Mouse (Mus musculus) cerebral cortex, adult 2 months (tissue): ENCODE results near the gene Klf5.

ENCODE experiments used
- WGBS: fragments of 180-500 bp; shearing (Covaris S2); methylation state at CpG from one replicate; pipeline ENCODE4 v1.1.7; 2018; 5-methylcytosine and 5-hydroxymethylcytosine counted together

Gene Klf5

GRCm38 (mm10) chr14:99298385-99299021 lies at the start of gene Klf5:
Gene Klf5 (plus strand): TSS chr14:99298691.
- WGBS = under 1% methylated on average over 65 of the region's 67 CpGs

- 98% methylated on average over 12 of the region's 12 CpGs for WGBS
Measured at GRCm38 (mm10) chr14:99262026-99262425, 36.5 kb upstream of the Klf5 start.

- WGBS = 98% methylated on average over 6 of the region's 6 CpGs
Measured at GRCm38 (mm10) chr14:99263816-99264215, 34.7 kb upstream of the Klf5 start.

GRCm38 (mm10) chr14:99265791-99266190 lies 32.7 kb upstream of the Klf5 start:
- WGBS = 81% methylated on average over 14 of the region's 14 CpGs

GRCm38 (mm10) chr14:99266749-99267148 lies 31.7 kb upstream of the Klf5 start:
- 72% methylated on average over 5 of the region's 5 CpGs for WGBS

GRCm38 (mm10) chr14:99274056-99274455 lies 24.4 kb upstream of the Klf5 start:
- WGBS = 71% methylated on average over 2 of the region's 2 CpGs

GRCm38 (mm10) chr14:99275827-99276226 lies 22.7 kb upstream of the Klf5 start:
- WGBS = 74% methylated on average over 4 of the region's 4 CpGs

GRCm38 (mm10) chr14:99278312-99278711 lies 20.2 kb upstream of the Klf5 start:
- 60% methylated on average over 9 of the region's 9 CpGs for WGBS

GRCm38 (mm10) chr14:99278763-99279486 lies 19.6 kb upstream of the Klf5 start:
- 69% methylated on average over 12 of the region's 12 CpGs for WGBS

- 90% methylated on average over 5 of the region's 5 CpGs for WGBS
Measured at GRCm38 (mm10) chr14:99280399-99280798, 18.1 kb upstream of the Klf5 start.

- 90% methylated on average over 5 of the region's 5 CpGs for WGBS
Measured at GRCm38 (mm10) chr14:99280825-99281433, 17.6 kb upstream of the Klf5 start.

- 95% methylated on average over 4 of the region's 4 CpGs for WGBS
Measured at GRCm38 (mm10) chr14:99285486-99285885, 13.0 kb upstream of the Klf5 start.

GRCm38 (mm10) chr14:99292176-99292575 lies 6.3 kb upstream of the Klf5 start:
- WGBS = 95% methylated on average over 5 of the region's 5 CpGs

GRCm38 (mm10) chr14:99294424-99294823 lies 4.1 kb upstream of the Klf5 start:
- WGBS = 97% methylated on average over 8 of the region's 8 CpGs

- WGBS = 42% methylated on average over 15 of the region's 15 CpGs
Measured at GRCm38 (mm10) chr14:99295606-99296341, 2.7 kb upstream of the Klf5 start.

GRCm38 (mm10) chr14:99299022-99299481 lies 561 bp downstream of the Klf5 start:
- under 1% methylated on average over 52 of the region's 60 CpGs for WGBS

- 8% methylated on average over 21 of the region's 21 CpGs for WGBS
Measured at GRCm38 (mm10) chr14:99299701-99300191, 1.3 kb downstream of the Klf5 start.

GRCm38 (mm10) chr14:99301472-99301871 lies 3.0 kb downstream of the Klf5 start:
- WGBS = 60% methylated on average over 11 of the region's 11 CpGs

- WGBS = 72% methylated on average over 3 of the region's 3 CpGs
Measured at GRCm38 (mm10) chr14:99304387-99304786, 5.9 kb downstream of the Klf5 start.

GRCm38 (mm10) chr14:99304997-99305792 lies 6.7 kb downstream of the Klf5 start:
- WGBS = 86% methylated on average over 12 of the region's 12 CpGs

- 87% methylated on average over 7 of the region's 7 CpGs for WGBS
Measured at GRCm38 (mm10) chr14:99306410-99306809, 7.9 kb downstream of the Klf5 start.
